Mouse (Mus musculus): ENCODE measurements around the gene C130032M10Rik. TPM values are rescaled to one million over a fixed set of nuclear protein-coding genes. Genes with fewer than 3 reads are reported as not detected.

Gene C130032M10Rik
- polyA plus RNA-seq, 1 experiment, result 0.06 TPM

GRCm38 (mm10) chr9:114560771-114561670, 45.5 kb downstream of the C130032M10Rik start:
- no peaks in the 10 kb centered on the region for H3K36me3 ChIP-seq (ENCODE audit: control insufficient read depth, insufficient read depth)
- no peaks in the 10 kb centered on the region for H3K79me2 ChIP-seq (ENCODE audit: control insufficient read depth, insufficient read depth)
- H3K4me3 ChIP-seq, result no peak overlapping the region
- no peak overlapping the region for H3K4me2 ChIP-seq (ENCODE audit: low read depth)
- peaks cover 66% of the 10 kb centered on the region for H3K27me3 ChIP-seq (ENCODE audit: control insufficient read depth, insufficient read depth, insufficient read length)
- no peak overlapping the region for H3ac ChIP-seq (ENCODE audit: control insufficient read depth, insufficient read length)
- no peak for TF ChIP-seq E2F4 (IDR thresholded peaks at IDR 0.05; ENCODE audit: insufficient read depth)
- no peak for TF ChIP-seq TCF3 (IDR thresholded peaks at IDR 0.05; ENCODE audit: insufficient read length, low read depth)
- TF ChIP-seq TCF12 (IDR thresholded peaks at IDR 0.05; ENCODE audit: insufficient read depth, poor library complexity, severe bottlenecking), result no peak
- no peak for TF ChIP-seq MYOG (IDR thresholded peaks at IDR 0.05; ENCODE audit: control insufficient read depth in 1 of 3, insufficient read depth in 1 of 3, insufficient read length in 2 of 3, low read depth in 2 of 3)
- TF ChIP-seq CEBPB (IDR thresholded peaks at IDR 0.05; ENCODE audit: insufficient read depth, poor library complexity, severe bottlenecking), result no peak
- no peak for TF ChIP-seq SRF (IDR thresholded peaks at IDR 0.05; ENCODE audit: control insufficient read depth, insufficient read length, low read depth)
- TF ChIP-seq POLR2AphosphoS2 (IDR thresholded peaks at IDR 0.05; ENCODE audit: insufficient read length, low read depth), result no peak
- no peak for TF ChIP-seq REST (IDR thresholded peaks at IDR 0.05; ENCODE audit: insufficient read depth, insufficient read length)
- no peak for TF ChIP-seq POLR2A (IDR thresholded peaks at IDR 0.05; ENCODE audit: insufficient read length, low read depth)
- TF ChIP-seq MAX (IDR thresholded peaks at IDR 0.05; ENCODE audit: low read depth), result no peak
- no peak for TF ChIP-seq MYOD1 (IDR thresholded peaks at IDR 0.05; ENCODE audit: control insufficient read depth in 1 of 3, insufficient read length in 2 of 3, low read depth in 2 of 3)
- no peak for TF ChIP-seq USF1 (IDR thresholded peaks at IDR 0.05; ENCODE audit: low read depth)

DNA sequence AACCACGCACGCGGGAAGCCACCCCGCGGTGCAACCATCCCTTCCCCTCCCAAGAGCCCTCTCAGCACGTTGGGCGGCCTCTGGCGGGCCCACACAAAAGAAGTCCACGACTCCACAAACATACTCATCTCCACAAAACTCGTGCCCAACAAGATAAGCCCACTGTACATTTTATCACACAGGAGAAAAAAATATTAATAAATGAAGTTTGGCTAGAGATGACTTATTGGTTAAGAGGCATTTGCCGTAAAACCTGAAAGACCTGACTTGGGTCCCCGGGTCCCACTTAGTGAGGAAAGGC, 46.1 kb downstream of the C130032M10Rik start:
- Histone ChIP-seq H3K27me3 (ENCODE audit: control insufficient read depth, insufficient read depth, insufficient read length) (peaks cover 60% of the 10 kb centered on the region), H3K4me2 (ENCODE audit: low read depth) (no peak overlapping the region), H3K36me3 (ENCODE audit: control insufficient read depth, insufficient read depth) (no peaks in the 10 kb centered on the region)

DNA sequence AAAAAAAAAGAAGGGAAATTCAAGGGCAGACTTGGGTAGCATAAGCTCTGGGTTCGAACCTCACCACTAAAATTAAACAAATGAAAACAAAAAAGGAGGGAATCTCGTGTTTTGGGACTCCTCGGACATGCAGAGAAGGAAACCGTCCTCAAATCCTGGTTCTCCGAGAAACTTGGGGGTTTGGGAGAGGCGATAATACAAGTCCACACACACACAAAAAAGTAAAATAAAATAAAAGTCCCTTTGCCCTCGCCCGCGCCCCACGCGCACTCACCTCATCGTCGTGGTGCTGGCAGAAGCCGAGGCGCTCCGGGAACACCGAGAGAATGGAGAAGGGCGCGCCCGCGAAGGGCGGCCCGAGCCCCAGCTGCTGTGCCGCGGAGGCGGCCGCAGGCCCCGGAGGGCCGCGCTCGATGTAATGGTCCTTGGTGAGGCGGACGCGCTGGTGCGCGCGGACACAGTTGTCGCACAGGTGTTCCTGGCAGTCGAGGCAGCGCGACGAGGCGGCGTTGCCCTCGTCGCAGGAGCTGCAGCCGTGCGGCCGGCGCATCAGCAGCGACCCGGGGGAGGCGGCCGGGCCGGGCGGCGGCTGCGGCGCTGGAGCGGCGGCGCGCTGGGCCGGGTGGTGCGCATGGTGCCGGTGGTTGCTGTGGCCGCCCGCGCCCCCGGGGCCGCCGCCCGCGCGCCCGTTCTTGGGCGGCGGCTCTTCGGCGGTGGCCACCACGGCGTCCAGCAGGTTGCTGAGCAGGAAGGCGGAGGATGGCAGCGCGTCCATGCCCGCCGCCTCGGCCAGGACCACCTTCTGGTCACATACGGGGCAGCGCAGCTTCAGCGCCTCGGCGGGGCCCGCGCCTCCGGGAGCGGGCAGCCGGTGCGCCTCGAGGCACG, 46.8 kb downstream of the C130032M10Rik start:
- no peak for TF ChIP-seq MAX (IDR thresholded peaks at IDR 0.05; ENCODE audit: low read depth)
- TF ChIP-seq MYOG (IDR thresholded peaks at IDR 0.05; ENCODE audit: control insufficient read depth in 1 of 3, insufficient read depth in 1 of 3, insufficient read length in 2 of 3, low read depth in 2 of 3), result peak in 1 of 3 experiments; percentile 37
- H3K27me3 ChIP-seq (ENCODE audit: control insufficient read depth, insufficient read depth, insufficient read length), result peaks cover 58% of the 10 kb centered on the region
- H3K4me2 ChIP-seq (ENCODE audit: low read depth), result no peak overlapping the region
- no peak overlapping the region for H3K4me3 ChIP-seq
- H3ac ChIP-seq (ENCODE audit: control insufficient read depth, insufficient read length), result no peak overlapping the region
- no peaks in the 10 kb centered on the region for H3K79me2 ChIP-seq (ENCODE audit: control insufficient read depth, insufficient read depth)
- no peaks in the 10 kb centered on the region for H3K36me3 ChIP-seq (ENCODE audit: control insufficient read depth, insufficient read depth)

More for the DNA sequence above, 46.1 kb downstream of the C130032M10Rik start:
- H3K79me2 ChIP-seq (ENCODE audit: control insufficient read depth, insufficient read depth), result no peaks in the 10 kb centered on the region
- H3K4me3 ChIP-seq, result no peak overlapping the region
- no peak for TF ChIP-seq E2F4 (IDR thresholded peaks at IDR 0.05; ENCODE audit: insufficient read depth)
- TF ChIP-seq POLR2AphosphoS2 (IDR thresholded peaks at IDR 0.05; ENCODE audit: insufficient read length, low read depth), result no peak
- TF ChIP-seq TCF12 (IDR thresholded peaks at IDR 0.05; ENCODE audit: insufficient read depth, poor library complexity, severe bottlenecking), result no peak
- no peak for TF ChIP-seq CEBPB (IDR thresholded peaks at IDR 0.05; ENCODE audit: insufficient read depth, poor library complexity, severe bottlenecking)
- TF ChIP-seq MYOD1 (IDR thresholded peaks at IDR 0.05; ENCODE audit: control insufficient read depth in 1 of 3, insufficient read length in 2 of 3, low read depth in 2 of 3), result no peak
- H3ac ChIP-seq (ENCODE audit: control insufficient read depth, insufficient read length), result no peak overlapping the region

DNA sequence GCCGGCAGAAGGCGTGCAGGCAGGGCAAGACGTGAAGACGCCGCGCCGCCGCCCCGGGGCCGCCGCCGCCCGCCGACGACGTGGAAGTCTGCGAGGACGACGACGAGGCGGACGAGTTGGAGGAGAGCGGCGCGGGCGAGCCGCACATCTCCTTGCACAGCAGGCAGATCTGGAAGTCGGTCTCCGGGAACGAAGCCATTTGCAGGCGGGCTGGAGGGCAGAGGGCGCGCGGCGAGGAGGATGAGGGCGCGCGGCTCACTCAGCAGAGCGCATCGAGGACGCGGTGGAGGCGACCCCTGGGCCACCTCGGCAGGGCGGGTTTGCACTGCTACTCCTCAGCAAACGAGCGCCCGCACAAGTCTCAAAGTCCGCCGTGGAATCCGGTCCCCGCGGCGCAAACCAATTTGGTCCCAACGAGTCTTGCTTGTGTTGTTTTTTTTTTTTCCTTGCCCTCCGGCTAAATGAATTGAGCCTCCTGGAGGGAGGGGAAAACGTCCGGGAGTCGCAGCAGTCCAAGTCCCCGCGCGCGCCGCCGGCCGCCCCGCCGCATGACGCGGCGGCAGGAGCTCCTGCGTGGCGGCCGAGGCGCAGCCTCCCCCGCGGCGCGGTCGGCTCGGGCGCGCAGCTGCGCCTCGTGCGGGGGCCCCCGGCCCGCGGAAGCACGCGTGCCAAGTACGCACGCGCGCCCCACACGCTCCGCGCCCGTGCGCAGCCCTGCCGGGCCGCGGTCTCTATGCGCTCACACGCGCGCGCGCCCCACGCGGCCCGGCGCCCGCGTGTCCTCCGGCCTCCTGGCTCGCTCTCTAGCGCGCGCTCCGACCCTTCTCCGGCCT, 47.6 kb downstream of the C130032M10Rik start:
- Histone ChIP-seq H3K79me2 (ENCODE audit: control insufficient read depth, insufficient read depth) (no peaks in the 10 kb centered on the region), H3K36me3 (ENCODE audit: control insufficient read depth, insufficient read depth) (no peaks in the 10 kb centered on the region), H3ac (ENCODE audit: control insufficient read depth, insufficient read length) (no peak overlapping the region), H3K4me3 (no peak overlapping the region), H3K27me3 (ENCODE audit: control insufficient read depth, insufficient read depth, insufficient read length) (peaks cover 57% of the 10 kb centered on the region), H3K4me2 (ENCODE audit: low read depth) (peak overlapping the region; percentile 38)
- TF ChIP-seq TCF12 (IDR thresholded peaks at IDR 0.05; ENCODE audit: insufficient read depth, poor library complexity, severe bottlenecking) (no peak), USF1 (IDR thresholded peaks at IDR 0.05; ENCODE audit: low read depth) (no peak), CEBPB (IDR thresholded peaks at IDR 0.05; ENCODE audit: insufficient read depth, poor library complexity, severe bottlenecking) (no peak), MYOG (IDR thresholded peaks at IDR 0.05; ENCODE audit: control insufficient read depth in 1 of 3, insufficient read depth in 1 of 3, insufficient read length in 2 of 3, low read depth in 2 of 3) (no peak), TCF3 (IDR thresholded peaks at IDR 0.05; ENCODE audit: insufficient read length, low read depth) (no peak), MYOD1 (IDR thresholded peaks at IDR 0.05; ENCODE audit: control insufficient read depth in 1 of 3, insufficient read length in 2 of 3, low read depth in 2 of 3) (no peak), REST (IDR thresholded peaks at IDR 0.05; ENCODE audit: insufficient read depth, insufficient read length) (no peak), SRF (IDR thresholded peaks at IDR 0.05; ENCODE audit: control insufficient read depth, insufficient read length, low read depth) (no peak), E2F4 (IDR thresholded peaks at IDR 0.05; ENCODE audit: insufficient read depth) (no peak), POLR2A (IDR thresholded peaks at IDR 0.05; ENCODE audit: insufficient read length, low read depth) (no peak), POLR2AphosphoS2 (IDR thresholded peaks at IDR 0.05; ENCODE audit: insufficient read length, low read depth) (no peak)

Data from myocyte (in vitro differentiated cells).